Mouse (Mus musculus): Measurements from ENCODE around the gene Zc3h12d.

Zc3h12d gene

DNA sequence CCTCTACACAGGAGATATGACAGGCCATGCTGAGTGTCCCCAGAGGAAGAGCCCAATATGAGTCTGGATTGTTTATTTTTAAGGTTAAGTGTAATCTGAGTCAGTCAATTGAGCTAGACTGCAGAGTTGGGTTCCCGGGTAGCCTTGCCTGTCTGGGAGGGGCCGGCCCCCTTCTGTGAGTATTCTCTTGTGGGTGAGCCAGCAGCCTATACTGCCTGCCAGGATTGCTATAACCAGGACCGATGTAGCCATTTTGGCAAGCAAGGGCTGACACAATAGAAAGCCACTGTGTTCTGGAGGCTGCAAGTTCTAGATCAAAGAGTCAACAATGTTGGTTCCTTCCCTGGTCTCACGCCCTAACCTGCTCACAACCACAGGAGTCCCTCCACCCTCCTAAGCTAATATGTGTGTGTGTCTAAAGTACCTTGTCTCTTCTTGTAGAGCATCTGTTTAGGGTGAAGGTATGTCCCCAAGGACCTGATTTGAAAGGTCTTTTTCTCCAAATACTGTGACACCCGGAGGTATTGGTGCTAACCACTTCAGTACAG is 6.7 kb downstream of the Zc3h12d start:
- DNase-seq (ENCODE audit: low spot score) = no peak

DNA sequence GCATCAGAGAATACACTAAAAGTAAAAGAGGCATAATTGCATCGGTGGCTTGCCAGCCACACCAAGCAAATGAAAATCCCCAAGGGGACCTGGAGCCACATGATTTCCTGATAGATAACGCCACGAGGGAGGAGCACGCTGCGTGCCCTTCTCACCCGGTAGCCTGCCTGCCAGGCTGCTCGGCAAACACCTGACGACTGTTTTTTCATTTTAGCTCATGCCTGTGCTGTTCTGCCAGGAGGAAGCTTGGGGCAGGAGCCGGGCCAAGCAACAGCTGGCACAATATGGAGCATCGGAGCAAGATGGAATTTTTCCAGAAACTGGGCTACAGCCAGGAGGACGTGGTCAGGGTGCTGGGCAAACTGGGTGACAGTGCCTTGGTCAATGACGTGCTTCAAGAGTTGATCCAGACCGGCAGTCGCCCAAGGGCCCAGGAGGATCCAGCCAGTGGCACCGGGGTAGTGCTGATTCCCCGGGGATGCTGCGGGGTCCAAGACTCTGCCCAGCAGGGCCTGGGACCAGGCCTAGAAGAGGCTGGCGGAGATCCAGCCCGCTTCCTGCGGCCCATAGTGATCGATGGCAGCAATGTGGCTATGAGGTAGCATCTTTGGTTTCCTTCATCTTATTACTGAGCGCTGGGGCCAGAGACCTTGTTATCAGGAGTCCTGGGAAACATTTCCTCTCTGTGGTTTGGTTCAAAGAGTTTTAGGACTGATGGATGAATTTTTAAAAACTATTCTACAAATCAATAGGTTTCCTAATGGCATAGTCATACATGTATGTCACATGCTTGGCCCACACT is 7.5 kb downstream of the Zc3h12d start:
- no peak for DNase-seq (ENCODE audit: low spot score)

DNA sequence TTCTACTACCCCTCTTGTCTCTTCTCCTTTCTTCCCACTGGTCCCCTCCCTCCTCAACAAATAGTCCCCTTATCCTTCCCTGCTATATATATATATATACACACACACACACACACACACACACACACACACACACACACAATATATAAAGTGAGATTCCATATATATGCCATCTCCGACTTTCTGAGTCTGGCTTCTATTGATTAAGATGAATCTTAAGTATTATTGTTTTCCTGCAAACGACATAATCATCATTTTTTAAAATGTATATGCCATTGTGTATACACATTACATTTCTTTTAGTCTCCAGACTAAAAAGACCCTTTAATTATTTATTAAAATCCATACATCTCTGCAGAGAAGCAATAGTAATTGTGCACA is 8.1 kb downstream of the Zc3h12d start:
- no peak for DNase-seq (ENCODE audit: low spot score)

DNA sequence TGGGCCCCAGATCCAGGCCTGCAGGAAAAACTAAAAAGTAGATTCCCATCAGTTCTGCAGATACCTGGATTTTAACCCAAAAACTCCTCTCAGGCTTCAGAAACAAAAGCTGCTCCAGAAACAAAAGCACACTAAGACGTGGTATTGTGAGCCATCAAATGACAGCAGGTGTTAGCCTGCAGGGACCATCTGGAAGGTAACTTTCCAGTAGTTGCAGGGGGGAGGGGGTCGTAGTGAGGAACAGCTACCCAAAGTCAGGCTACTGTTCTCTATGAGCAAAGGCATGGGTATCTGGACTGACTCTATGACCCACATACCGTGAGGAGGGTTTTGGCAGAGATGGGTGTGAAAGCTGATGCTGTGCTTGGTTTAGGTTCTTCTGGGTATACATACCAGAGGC is 8.5 kb downstream of the Zc3h12d start:
- DNase-seq (ENCODE audit: low spot score) = no peak

DNA sequence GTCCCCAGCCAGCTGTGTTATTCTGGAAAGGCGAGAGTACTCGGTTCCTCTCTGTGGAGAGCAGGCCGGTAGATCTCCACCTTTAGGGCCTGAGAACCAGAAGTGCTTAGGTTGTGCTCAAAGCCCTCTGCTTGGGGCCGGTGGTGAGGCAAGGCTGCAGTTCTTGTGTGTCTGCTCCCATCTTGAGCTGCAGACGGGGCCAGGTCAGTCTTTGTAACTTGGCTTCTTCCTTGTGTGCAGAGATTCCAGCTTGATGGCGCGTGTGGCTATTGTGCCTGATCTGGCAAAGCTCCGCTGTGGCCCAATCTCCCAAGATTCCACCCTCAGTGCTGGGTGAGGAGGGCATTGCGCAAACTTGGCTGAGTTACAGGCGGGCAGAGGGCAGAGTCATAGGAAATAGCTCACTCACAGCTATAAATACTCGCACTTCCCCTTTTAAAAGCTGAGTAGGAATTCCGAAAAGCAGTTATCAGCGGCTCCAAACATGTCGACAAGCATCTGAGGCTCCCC is 9.4 kb downstream of the Zc3h12d start:
- DNase-seq (ENCODE audit: low spot score) = no peak

DNA sequence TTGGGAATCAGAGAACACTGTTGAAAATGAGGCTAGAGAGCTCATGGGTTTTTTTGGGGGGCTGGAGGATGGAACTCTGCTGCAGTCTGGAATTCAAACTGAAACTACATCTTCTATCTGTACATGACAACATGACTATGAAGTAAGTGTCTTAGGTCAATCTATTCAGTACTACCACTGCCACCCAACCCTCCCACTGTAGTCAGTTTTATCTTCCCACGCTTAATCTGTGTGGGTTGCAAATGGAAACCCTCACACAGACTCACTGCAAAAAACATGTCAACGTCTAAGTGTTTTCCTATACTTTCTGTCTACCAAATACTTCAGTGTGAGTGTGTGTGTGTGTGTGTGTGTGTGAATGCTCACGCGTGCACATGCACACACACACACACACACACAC is 10.9 kb downstream of the Zc3h12d start:
- no peak for DNase-seq (ENCODE audit: low spot score)

DNA sequence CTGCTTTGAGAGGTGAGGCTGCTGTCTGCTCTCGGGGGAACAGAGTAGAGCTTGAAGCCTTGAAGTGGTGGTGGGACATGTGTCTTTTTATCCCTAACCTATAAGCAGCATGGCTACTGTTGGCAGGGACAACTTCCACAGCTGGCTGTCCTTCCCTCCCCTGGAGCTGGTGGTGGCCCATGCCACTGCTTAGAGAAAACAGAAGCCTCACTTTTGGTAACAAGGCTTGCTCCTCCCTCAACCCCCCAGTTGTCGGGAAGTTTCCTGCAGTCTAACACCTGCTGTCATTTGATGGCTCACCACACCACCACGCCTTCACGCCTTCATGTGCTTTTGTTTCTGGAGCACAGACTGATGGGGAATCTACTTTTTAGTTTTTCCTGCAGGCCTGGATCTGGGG is 11.9 kb downstream of the Zc3h12d start:
- DNase-seq (ENCODE audit: low spot score) = no peak

DNA sequence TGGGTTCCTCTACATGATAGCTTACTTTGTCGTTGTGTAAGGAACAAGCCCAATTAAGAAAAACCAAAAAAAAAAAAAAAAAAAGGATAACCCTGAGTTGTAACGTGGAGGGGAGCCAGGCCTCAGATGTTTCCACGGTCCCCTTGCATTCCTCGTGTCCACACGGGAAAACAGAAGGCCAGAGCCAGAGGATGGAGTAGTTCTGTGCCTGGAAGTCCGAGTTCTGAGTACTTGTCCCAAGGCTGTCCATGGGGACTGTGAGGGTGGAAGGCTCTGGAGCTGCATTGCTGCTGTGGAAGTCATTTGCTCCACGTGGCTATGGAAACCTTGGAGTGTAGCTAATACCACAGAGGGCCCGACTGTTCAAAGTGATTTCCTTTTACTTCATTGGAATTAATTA is 12.9 kb downstream of the Zc3h12d start:
- DNase-seq (ENCODE audit: low spot score) = no peak

DNA sequence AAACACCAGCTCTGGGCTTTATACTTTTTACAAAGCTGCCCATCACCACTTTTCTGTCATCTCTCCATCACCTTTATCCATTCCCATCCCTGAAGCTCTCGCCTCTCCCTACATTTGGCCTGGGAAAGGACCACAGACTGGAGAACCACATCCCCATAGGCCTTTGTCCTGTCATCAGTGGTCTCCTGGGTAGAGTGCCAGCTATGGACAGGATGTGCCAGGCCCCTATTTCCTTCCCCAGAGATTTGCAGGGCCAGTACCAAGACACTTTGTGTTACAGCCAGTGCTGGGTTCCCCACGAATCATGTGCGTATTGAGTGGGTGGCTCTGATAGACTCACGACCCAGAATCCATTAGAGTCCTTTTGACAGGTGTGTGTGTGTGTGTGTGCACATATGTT is 13.7 kb downstream of the Zc3h12d start:
- DNase-seq (ENCODE audit: low spot score) = no peak

DNA sequence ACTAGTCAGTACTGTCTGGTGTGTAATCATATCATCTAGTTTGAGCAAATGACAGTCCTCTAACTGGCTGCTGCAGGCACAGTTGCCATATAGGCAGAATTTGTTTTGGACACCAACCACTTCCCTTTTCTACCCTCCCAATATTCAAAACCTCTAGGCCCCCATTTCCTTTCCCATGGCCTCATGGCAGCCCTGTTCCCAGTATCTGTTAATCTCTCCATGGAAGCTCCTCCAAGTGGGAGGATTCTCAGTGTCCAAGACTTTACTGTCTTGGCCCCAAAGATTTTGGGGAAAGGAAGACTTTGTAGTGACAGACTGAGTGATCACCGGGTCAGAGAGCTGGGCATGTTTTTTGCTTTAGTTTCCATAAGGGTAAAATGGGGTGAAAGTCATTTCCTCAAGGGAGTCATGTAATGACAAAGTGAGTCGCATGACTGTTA is 14.9 kb downstream of the Zc3h12d start:
- no peak for DNase-seq (ENCODE audit: low spot score)

DNA sequence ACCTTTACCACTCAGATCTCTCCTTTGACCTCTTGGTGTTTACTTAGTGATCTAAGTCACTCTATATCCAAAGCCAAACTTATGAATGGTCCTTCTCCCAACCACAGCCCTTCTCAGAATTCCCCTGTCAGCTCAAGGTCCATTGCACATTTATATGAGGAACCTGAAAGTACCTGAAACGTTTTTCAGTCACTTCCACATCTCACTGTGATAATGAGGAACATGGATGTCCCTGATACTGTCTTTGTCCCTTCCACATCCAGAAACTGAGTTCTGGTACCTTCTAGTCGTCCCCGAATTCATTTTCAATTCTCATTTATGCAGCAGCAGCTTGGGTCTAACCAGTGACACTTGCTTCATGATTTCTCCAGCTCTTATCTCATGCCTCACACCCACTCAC is 19.6 kb downstream of the Zc3h12d start:
- DNase-seq (ENCODE audit: low spot score) = no peak

DNA sequence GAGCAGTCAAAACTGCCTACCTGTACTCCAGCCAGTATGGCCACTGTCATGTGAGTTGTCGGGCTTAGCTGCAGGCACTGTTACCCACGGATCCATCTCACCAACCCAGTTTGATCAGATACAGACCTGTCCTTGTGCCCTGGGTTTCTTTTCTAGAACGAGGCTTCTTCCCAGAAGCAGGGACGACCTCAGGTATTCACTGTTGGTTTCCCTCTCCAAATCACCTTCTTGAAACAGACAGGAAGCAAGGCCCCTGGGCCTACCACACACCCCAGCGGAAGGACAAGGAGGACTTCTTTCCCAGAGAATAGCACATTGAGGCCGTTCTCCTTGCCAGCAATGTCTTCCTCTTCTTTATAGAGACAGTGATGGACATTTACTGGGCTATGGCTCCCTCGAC is 28.2 kb downstream of the Zc3h12d start:
- DNase-seq (ENCODE audit: low spot score) = no peak

DNA sequence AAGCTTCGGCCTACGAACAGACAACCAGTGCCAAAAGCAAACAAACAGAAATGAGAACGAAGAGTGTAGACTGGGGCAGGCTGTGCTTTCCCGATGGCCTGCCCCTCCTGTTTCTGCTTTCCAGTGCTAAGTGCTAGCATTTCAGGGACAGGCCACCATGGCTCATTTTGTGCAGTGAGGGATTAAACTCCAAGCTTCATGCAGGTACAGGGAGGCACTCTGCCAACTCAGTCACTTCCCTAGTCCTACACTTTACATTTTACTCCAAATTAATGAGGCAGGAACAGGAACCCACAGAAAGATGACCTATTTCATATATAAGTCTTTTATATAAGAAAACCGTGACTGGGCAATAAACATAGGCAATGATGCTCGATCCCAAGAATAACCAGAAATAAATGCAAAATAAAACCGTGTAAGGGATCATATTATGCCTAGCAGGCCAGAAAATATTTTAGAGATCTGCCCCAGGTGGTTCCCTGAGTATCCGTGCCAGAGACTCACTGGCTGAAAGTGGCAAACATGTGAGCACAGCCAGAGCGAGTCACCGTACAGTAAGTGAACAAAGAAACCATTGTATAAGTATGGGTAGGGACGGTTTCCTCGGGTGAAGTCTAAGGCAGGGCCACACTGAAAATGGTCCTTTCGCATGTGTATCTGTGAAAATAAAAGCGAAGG is 29.1 kb downstream of the Zc3h12d start:
- DNase-seq (ENCODE audit: low spot score) = no peak

DNA sequence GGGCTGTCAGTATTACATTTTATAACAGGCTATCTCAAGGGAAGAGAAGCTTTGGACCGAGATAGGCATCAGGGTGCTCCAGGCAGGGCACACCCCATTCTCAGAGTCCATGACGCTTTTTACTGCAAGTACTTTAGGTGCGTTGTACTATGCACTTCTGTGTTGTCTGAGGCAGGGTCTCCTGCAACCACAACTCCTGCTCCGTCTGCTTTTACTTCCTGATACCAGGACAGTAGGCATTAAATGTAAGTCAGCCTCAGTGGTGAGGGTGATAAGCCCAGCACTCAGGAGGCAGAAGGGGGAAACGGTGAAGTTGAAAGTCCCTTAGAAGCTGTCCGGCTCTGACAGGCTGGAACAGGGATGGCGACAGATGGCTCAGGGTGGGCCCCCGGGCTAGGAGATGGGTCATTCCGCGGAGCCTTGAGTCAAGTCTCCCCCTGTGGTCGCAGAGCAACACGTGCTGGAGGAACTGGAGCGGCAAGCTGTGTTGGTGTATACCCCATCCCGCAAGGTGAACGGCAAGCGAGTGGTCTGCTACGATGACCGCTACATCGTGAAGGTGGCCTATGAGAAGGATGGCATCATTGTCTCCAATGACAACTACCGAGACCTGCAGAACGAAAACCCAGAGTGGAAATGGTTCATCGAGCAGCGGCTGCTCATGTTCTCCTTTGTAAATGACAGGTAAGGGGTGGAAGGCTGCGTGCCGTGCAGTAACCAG is 29.8 kb downstream of the Zc3h12d start:
- DNase-seq (ENCODE audit: low spot score) = no peak

DNA sequence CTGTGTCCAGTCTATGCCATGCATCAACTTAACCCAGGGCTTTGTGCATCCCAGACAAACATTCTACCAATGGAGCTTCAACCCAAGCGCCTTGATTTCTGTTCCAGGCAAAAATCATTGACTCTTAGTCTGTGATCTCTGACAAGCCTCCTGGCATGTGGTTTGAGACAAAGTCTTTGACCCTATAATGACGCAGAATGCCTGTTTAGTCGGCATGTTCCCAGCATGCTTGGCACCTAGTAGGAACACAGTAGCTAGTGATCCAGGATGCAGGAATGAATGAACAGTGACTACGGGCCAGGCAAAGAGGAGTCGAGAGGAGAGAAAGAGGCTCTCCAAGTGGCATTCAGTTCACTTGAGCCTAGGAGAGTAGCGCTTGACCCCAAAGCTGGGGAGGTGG is 31.1 kb downstream of the Zc3h12d start:
- no peak for DNase-seq (ENCODE audit: low spot score)

DNA sequence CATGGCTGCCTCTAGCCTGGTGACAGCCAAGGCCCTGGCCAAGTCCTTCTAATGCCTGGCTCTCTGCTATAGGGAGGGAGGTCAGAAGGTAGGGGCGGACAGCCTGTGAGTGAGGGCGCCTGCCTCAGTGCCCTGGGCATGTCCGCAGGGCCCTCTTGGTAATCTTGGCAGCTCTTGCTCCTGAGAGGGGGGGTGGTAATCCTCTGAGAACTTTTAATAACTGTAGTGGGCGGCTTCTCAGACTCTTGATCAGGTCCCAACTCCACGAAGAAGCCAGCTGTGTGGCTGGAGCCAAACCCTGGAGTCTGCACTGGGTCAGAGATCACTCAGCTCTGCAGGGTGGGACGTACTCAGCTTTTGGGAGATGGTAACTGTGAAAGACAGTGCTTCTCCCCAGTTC is 31.9 kb downstream of the Zc3h12d start:
- no peak for DNase-seq (ENCODE audit: low spot score)

DNA sequence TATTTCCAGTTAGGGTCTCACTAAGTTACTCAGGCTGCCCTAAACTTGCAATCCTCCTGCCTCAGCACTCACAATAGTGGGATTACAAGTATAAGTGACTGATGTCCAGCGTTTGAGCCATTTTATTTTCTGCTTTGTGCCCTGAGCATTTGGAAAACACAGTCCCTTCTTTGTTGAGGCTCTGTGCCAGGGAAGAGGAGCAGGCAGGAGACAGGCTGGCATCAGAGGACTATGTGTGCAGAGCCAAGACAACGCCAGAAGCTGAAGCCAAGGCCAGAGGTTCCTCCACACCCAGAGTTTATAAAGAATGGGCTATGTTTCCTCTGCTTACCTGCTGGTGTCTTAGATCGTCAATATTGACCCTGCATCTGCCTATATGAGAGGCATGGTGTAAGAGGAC is 32.5 kb downstream of the Zc3h12d start:
- DNase-seq (ENCODE audit: low spot score) = no peak

DNA sequence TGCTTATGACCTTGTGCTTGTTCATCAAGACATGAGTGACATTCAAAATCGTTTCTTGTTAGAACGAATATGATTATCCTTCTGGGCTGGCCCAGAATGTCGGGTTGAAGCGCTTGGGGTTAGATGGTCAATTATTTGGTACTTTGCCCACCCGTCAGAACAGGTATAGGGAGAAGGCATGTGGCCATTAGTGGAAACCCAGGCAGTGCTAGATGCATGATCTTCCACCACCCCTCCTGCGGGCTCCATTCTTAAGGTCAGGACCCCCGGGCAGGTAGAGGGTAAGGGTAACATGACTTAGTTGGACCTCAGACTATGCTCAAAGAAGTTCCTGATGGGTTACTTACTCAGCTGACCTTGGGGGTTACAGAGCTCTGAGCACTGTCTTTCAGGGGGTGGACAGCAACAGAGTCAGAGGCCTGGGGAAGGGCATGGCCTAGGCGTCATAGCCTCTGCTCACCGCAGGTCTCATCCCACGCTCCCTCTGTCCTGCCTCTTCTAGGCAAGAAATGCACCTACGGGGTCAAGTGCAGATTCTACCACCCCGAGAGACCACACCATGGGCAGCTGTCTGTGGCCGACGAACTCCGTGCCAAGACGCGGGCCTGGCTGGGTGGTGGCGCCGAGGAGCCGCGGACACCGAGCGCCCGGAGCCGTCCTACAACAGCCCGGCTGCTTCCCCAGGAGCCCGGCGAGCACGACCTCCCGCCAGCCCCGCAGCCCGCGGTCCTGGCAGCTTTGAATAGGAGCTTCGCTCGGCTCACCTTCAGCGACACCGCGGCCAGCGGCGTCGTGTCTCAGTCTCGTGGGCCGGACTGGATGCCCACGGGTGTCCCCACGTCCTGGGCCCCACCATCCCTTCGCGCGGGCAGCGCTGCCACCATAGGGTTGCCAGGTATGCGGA is 34.7 kb downstream of the Zc3h12d start:
- DNase-seq (ENCODE audit: low spot score) = no peak

DNA sequence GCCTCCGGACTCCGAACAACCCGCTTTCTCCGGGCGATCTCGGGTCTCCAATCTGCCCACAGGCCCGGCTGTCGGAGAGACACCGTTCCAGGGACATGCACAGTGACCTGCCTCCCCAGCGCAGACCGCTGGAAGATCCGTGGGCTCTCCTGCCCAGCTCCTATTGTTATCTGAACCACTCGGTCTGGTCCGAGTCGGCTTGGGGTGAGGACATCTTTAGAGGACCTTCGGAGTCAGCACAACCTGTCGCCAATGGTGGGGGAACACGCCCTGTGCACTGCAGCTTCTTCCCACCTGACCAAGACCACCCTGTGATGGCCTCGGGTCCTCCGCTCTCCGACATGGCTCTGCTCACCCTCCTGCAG is 35.4 kb downstream of the Zc3h12d start:
- no peak for DNase-seq (ENCODE audit: low spot score)

DNA sequence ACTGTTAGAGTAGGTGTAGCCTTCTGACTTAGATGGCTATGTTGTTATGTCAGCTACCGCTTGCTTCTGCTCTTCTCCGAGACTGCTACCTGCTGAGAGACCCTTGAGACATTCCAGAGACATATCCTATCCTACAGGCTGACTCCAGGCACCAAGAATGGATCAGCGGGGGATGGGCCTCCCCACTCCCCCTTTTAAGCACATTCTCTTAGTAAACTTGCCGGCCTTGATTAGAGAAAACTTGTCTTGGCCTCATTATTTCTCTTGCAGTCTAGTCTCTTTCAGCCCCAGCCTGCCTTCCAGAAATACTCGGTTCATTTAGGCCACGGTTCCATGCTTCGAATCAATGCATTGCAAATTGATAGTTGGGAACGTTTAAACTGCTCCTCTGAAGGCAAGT is 37.5 kb downstream of the Zc3h12d start:
- no peak for DNase-seq (ENCODE audit: low spot score)

DNA sequence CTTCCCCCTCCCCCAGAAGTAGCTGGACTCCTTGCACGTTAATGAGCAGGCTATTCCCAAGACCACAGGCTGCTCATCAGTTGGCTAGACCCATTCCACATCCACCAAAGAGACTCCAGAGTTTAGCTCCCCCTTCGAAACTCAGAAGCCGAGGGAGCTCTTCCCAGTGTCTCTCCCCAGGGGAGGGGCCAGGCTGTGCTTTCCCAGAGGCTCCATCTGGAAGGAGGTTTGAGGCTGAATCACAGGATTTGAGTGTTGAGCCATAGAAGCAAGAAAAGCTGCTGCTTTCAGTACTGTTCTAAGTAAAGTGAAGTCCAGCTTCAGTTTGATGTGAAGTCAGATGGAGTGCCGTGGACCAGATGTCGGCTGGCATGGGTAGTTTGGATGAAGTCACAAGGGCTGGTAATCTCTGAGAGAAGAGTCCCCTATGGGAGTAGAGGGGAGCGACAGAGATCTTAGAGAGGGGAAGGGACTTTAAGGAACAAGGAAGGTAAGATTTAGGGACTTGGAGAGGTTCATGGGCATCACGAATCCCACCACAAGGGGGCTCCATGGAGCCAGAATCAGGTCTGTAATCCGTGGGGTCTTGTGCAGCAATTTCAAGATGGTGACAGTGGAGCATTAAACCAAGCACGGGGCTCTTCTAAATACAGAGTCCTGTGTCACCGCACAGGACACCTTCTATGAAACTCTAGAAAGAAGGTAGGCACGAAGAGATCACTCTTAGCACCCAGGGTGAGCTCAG is 38.5 kb downstream of the Zc3h12d start:
- no peak for DNase-seq (ENCODE audit: low spot score)
